Mouse (Mus musculus): ENCODE data around the gene Prrg2. TPM values are rescaled to one million over a fixed set of nuclear protein-coding genes. Genes with fewer than 3 reads are reported as not detected.

The Prrg2 gene
- polyA plus RNA-seq, 1 experiment from 2014 or later: 24.7 TPM

GRCm38 (mm10) chr7:45012824-45013223, 49.7 kb downstream of the Prrg2 start:
- Histone ChIP-seq H3K4me3 (replicated peaks; ENCODE audit: low read length) (no peak overlapping the region), H3K4me1 (ENCODE audit: control insufficient read depth, insufficient read depth, low read length) (peaks cover 6% of the 10 kb centered on the region), H3K27ac (ENCODE audit: low read length) (no peak overlapping the region), H3K27me3 (ENCODE audit: control insufficient read depth, insufficient read depth, low read length) (no peaks in the 10 kb centered on the region), H3K9ac (ENCODE audit: low read length) (no peak overlapping the region), H3K9me3 (replicated peaks; ENCODE audit: control insufficient read depth, low read length) (no peaks in the 10 kb centered on the region), H3K4me2 (ENCODE audit: low read depth, low read length) (no peak overlapping the region), H3K36me3 (ENCODE audit: control insufficient read depth, insufficient read depth, low read length) (peaks cover 26% of the 10 kb centered on the region)
- WGBS: 82% methylated on average over 4 of the region's 4 CpGs
- ATAC-seq (ENCODE audit: insufficient read depth, low FRiP score): no peak

GRCm38 (mm10) chr7:45012011-45012410, 50.5 kb downstream of the Prrg2 start:
- no peak overlapping the region for H3K4me2 ChIP-seq (ENCODE audit: low read depth, low read length)
- H3K36me3 ChIP-seq (ENCODE audit: control insufficient read depth, insufficient read depth, low read length): peaks cover 34% of the 10 kb centered on the region
- no peak overlapping the region for H3K27ac ChIP-seq (ENCODE audit: low read length)
- H3K9ac ChIP-seq (ENCODE audit: low read length): no peak overlapping the region
- H3K4me3 ChIP-seq (replicated peaks; ENCODE audit: low read length): no peak overlapping the region
- H3K9me3 ChIP-seq (replicated peaks; ENCODE audit: control insufficient read depth, low read length): no peaks in the 10 kb centered on the region
- H3K27me3 ChIP-seq (ENCODE audit: control insufficient read depth, insufficient read depth, low read length): no peaks in the 10 kb centered on the region
- H3K4me1 ChIP-seq (ENCODE audit: control insufficient read depth, insufficient read depth, low read length): peaks cover 6% of the 10 kb centered on the region
- over 99% methylated on average over 6 of the region's 6 CpGs for WGBS
- ATAC-seq (ENCODE audit: insufficient read depth, low FRiP score): no peak

GRCm38 (mm10) chr7:45008411-45008810, 54.1 kb downstream of the Prrg2 start:
- Histone ChIP-seq H3K27me3 (ENCODE audit: control insufficient read depth, insufficient read depth, low read length) (no peaks in the 10 kb centered on the region), H3K4me3 (replicated peaks; ENCODE audit: low read length) (no peak overlapping the region), H3K9me3 (replicated peaks; ENCODE audit: control insufficient read depth, low read length) (no peaks in the 10 kb centered on the region), H3K27ac (ENCODE audit: low read length) (no peak overlapping the region), H3K9ac (ENCODE audit: low read length) (no peak overlapping the region), H3K36me3 (ENCODE audit: control insufficient read depth, insufficient read depth, low read length) (peaks cover 48% of the 10 kb centered on the region), H3K4me2 (ENCODE audit: low read depth, low read length) (no peak overlapping the region), H3K4me1 (ENCODE audit: control insufficient read depth, insufficient read depth, low read length) (no peaks in the 10 kb centered on the region)
- no peak for ATAC-seq (ENCODE audit: insufficient read depth, low FRiP score)
- WGBS: 94% methylated on average over 19 of the region's 19 CpGs

GRCm38 (mm10) chr7:45007846-45008245, 54.6 kb downstream of the Prrg2 start:
- H3K4me1 ChIP-seq (ENCODE audit: control insufficient read depth, insufficient read depth, low read length): no peaks in the 10 kb centered on the region
- peaks cover 54% of the 10 kb centered on the region for H3K36me3 ChIP-seq (ENCODE audit: control insufficient read depth, insufficient read depth, low read length)
- 93% methylated on average over 30 of the region's 30 CpGs for WGBS
- H3K27ac ChIP-seq (ENCODE audit: low read length): no peak overlapping the region
- no peak overlapping the region for H3K4me2 ChIP-seq (ENCODE audit: low read depth, low read length)
- no peaks in the 10 kb centered on the region for H3K9me3 ChIP-seq (replicated peaks; ENCODE audit: control insufficient read depth, low read length)
- H3K9ac ChIP-seq (ENCODE audit: low read length): no peak overlapping the region
- H3K27me3 ChIP-seq (ENCODE audit: control insufficient read depth, insufficient read depth, low read length): no peaks in the 10 kb centered on the region
- no peak for ATAC-seq (ENCODE audit: insufficient read depth, low FRiP score)
- H3K4me3 ChIP-seq (replicated peaks; ENCODE audit: low read length): no peak overlapping the region

- Histone ChIP-seq H3K4me1 (ENCODE audit: control insufficient read depth, insufficient read depth, low read length) (no peaks in the 10 kb centered on the region), H3K27me3 (ENCODE audit: control insufficient read depth, insufficient read depth, low read length) (no peaks in the 10 kb centered on the region), H3K9ac (ENCODE audit: low read length) (no peak overlapping the region), H3K9me3 (replicated peaks; ENCODE audit: control insufficient read depth, low read length) (no peaks in the 10 kb centered on the region), H3K36me3 (ENCODE audit: control insufficient read depth, insufficient read depth, low read length) (peaks cover 58% of the 10 kb centered on the region), H3K4me2 (ENCODE audit: low read depth, low read length) (no peak overlapping the region), H3K27ac (ENCODE audit: low read length) (no peak overlapping the region), H3K4me3 (replicated peaks; ENCODE audit: low read length) (no peak overlapping the region)
- ATAC-seq (ENCODE audit: insufficient read depth, low FRiP score): no peak
- WGBS: 95% methylated on average over 29 of the region's 29 CpGs
Observed at GRCm38 (mm10) chr7:45007141-45007540, 55.3 kb downstream of the Prrg2 start.

- no peak for ATAC-seq (ENCODE audit: insufficient read depth, low FRiP score)
- 94% methylated on average over 11 of the region's 12 CpGs for WGBS
- Histone ChIP-seq H3K27ac (ENCODE audit: low read length) (no peak overlapping the region), H3K4me1 (ENCODE audit: control insufficient read depth, insufficient read depth, low read length) (peaks cover 1% of the 10 kb centered on the region; the same call in 1 of the 2 replicates), H3K36me3 (ENCODE audit: control insufficient read depth, insufficient read depth, low read length) (peaks cover 58% of the 10 kb centered on the region), H3K4me2 (ENCODE audit: low read depth, low read length) (no peak overlapping the region), H3K27me3 (ENCODE audit: control insufficient read depth, insufficient read depth, low read length) (no peaks in the 10 kb centered on the region), H3K9ac (ENCODE audit: low read length) (no peak overlapping the region), H3K9me3 (replicated peaks; ENCODE audit: control insufficient read depth, low read length) (no peaks in the 10 kb centered on the region), H3K4me3 (replicated peaks; ENCODE audit: low read length) (no peak overlapping the region)
Observed at GRCm38 (mm10) chr7:45006503-45006902, 56.0 kb downstream of the Prrg2 start.

GRCm38 (mm10) chr7:45005321-45005992, 57.0 kb downstream of the Prrg2 start:
- ATAC-seq (ENCODE audit: insufficient read depth, low FRiP score): no peak
- WGBS: 86% methylated on average over 6 of the region's 6 CpGs
- no peak overlapping the region; the same call in 1 of the 2 replicates for H3K9ac ChIP-seq (ENCODE audit: low read length)

GRCm38 (mm10) chr7:45004546-45004945, 57.9 kb downstream of the Prrg2 start:
- 60% methylated on average over 3 of the region's 3 CpGs for WGBS

More at GRCm38 (mm10) chr7:45005321-45005992, 57.0 kb downstream of the Prrg2 start:
- H3K27ac ChIP-seq (ENCODE audit: low read length): no peak overlapping the region
- H3K9me3 ChIP-seq (replicated peaks; ENCODE audit: control insufficient read depth, low read length): no peaks in the 10 kb centered on the region
- H3K4me1 ChIP-seq (ENCODE audit: control insufficient read depth, insufficient read depth, low read length): peaks cover 5% of the 10 kb centered on the region; the same call in 1 of the 2 replicates
- H3K4me3 ChIP-seq (replicated peaks; ENCODE audit: low read length): no peak overlapping the region
- peaks cover 64% of the 10 kb centered on the region for H3K36me3 ChIP-seq (ENCODE audit: control insufficient read depth, insufficient read depth, low read length)
- H3K4me2 ChIP-seq (ENCODE audit: low read depth, low read length): no peak overlapping the region
- H3K27me3 ChIP-seq (ENCODE audit: control insufficient read depth, insufficient read depth, low read length): no peaks in the 10 kb centered on the region

More at GRCm38 (mm10) chr7:45004546-45004945, 57.9 kb downstream of the Prrg2 start:
- ATAC-seq (ENCODE audit: insufficient read depth, low FRiP score): no peak
- H3K36me3 ChIP-seq (ENCODE audit: control insufficient read depth, insufficient read depth, low read length): peaks cover 62% of the 10 kb centered on the region
- H3K27me3 ChIP-seq (ENCODE audit: control insufficient read depth, insufficient read depth, low read length): no peaks in the 10 kb centered on the region
- no peak overlapping the region for H3K4me2 ChIP-seq (ENCODE audit: low read depth, low read length)
- H3K9me3 ChIP-seq (replicated peaks; ENCODE audit: control insufficient read depth, low read length): no peaks in the 10 kb centered on the region
- H3K4me1 ChIP-seq (ENCODE audit: control insufficient read depth, insufficient read depth, low read length): peaks cover 11% of the 10 kb centered on the region
- no peak overlapping the region for H3K9ac ChIP-seq (ENCODE audit: low read length)
- H3K4me3 ChIP-seq (replicated peaks; ENCODE audit: low read length): no peak overlapping the region
- H3K27ac ChIP-seq (ENCODE audit: low read length): no peak overlapping the region

Data from stomach, embryonic 16.5 days (tissue).